Mouse (Mus musculus) MEL (cell line): ENCODE results near the gene Tmem115. TPM values are rescaled to one million over a fixed set of nuclear protein-coding genes. Genes with fewer than 3 reads are reported as not detected.

Experiments
- DNase-seq: peaks from one replicate; pipeline ENCODE4 v3.0.0; 2011; ENCODE audit warnings: low read depth, low spot score
- H3K27ac ChIP-seq: 2 replicates; pipeline ENCODE4 v1.5.1; 2012; ENCODE audit warnings: low read depth, mild to moderate bottlenecking, control low read depth, low read length, moderate library complexity; ENCODE audit not compliant: control insufficient read depth
- H3K27me3 ChIP-seq, 2 experiments: fragments of 150-350 bp in 1 of 2; sonication (generic) in 1 of 2; 2 replicates each; pipeline ENCODE4 v1.6.1; 2012; ENCODE audit warnings: low read length in 2 of 2, mild to moderate bottlenecking in 2 of 2, improper control_type of control experiment in 1 of 2, moderate library complexity in 1 of 2; ENCODE audit not compliant: insufficient read depth in 2 of 2, control insufficient read depth in 1 of 2
- H3K36me3 ChIP-seq, 2 experiments: 2 replicates each; pipeline ENCODE4 v1.6.1; 2012 to 2014; ENCODE audit warnings: low read length in 2 of 2, improper control_type of control experiment in 1 of 2, inconsistent platforms in 1 of 2, mild to moderate bottlenecking in 1 of 2; ENCODE audit not compliant: insufficient read depth in 2 of 2, control insufficient read depth in 1 of 2
- H3K4me1 ChIP-seq, 2 experiments: fragments of 150-350 bp in 1 of 2; sonication (generic) in 1 of 2; 2 replicates each; pipeline ENCODE4 v1.6.1; 2012; ENCODE audit warnings: low read length in 2 of 2, improper control_type of control experiment in 1 of 2, mild to moderate bottlenecking in 1 of 2; ENCODE audit not compliant: insufficient read depth in 2 of 2, control insufficient read depth in 1 of 2
- H3K4me3 ChIP-seq, 2 experiments: fragments of 150-350 bp in 1 of 2; sonication (generic) in 1 of 2; 2 replicates each; pipeline ENCODE4 v1.5.1; 2012; ENCODE audit warnings: low read depth in 2 of 2, low read length in 2 of 2, mild to moderate bottlenecking in 2 of 2, moderate library complexity in 2 of 2, control low read depth in 1 of 2, improper control_type of control experiment in 1 of 2; ENCODE audit not compliant: control insufficient read depth in 1 of 2, insufficient read depth in 1 of 2
- H3K79me2 ChIP-seq: 2 replicates; pipeline ENCODE4 v1.6.1; 2012; ENCODE audit warnings: mild to moderate bottlenecking, low read length, moderate library complexity; ENCODE audit not compliant: control insufficient read depth, poor library complexity, insufficient read depth
- H3K9ac ChIP-seq: 2 replicates; pipeline ENCODE4 v1.6.1; 2012; ENCODE audit warnings: low read depth, mild to moderate bottlenecking, control low read depth, low read length, moderate library complexity; ENCODE audit not compliant: control insufficient read depth, poor library complexity, severe bottlenecking
- H3K9me3 ChIP-seq: fragments of 150-350 bp; sonication (generic); replicated peaks from 2 replicates; pipeline ENCODE4 v1.6.1; 2012; ENCODE audit warnings: mild to moderate bottlenecking, low read length, improper control_type of control experiment, moderate library complexity; ENCODE audit not compliant: insufficient read depth
- BHLHE40 ChIP-seq: IDR thresholded peaks from 2 replicates; pipeline ENCODE4 v1.6.1; 2012; ENCODE audit warnings: low read depth, mild to moderate bottlenecking, inconsistent platforms, low read length, improper control_type of control experiment, borderline replicate concordance
- CHD2 ChIP-seq: IDR thresholded peaks from 2 replicates; pipeline ENCODE4 v1.6.1; 2011; ENCODE audit warnings: low read length, improper control_type of control experiment
- E2F4 ChIP-seq: IDR thresholded peaks from 2 replicates; pipeline ENCODE4 v1.6.1; 2011; ENCODE audit warnings: low read depth, low read length, improper control_type of control experiment, borderline replicate concordance
- EP300 ChIP-seq, 2 experiments: IDR thresholded peaks; 2 replicates each; pipeline ENCODE4 v1.6.1; 2011; ENCODE audit warnings: improper control_type of control experiment in 2 of 2, low read length in 2 of 2, low read depth in 1 of 2, mild to moderate bottlenecking in 1 of 2
- ETS1 ChIP-seq: IDR thresholded peaks from 2 replicates; pipeline ENCODE4 v1.6.1; 2012; ENCODE audit warnings: low read depth, mild to moderate bottlenecking, inconsistent platforms, low read length, improper control_type of control experiment, moderate library complexity
- GATA1 ChIP-seq: IDR thresholded peaks from 2 replicates; pipeline ENCODE4 v1.6.1; 2011; ENCODE audit warnings: low read depth, low read length, improper control_type of control experiment
- JUND ChIP-seq: IDR thresholded peaks from 2 replicates; pipeline ENCODE4 v1.6.1; 2011; ENCODE audit warnings: low read depth, mild to moderate bottlenecking, improper control_type of control experiment, low read length
- KAT2A ChIP-seq: conservative IDR thresholded peaks from 2 replicates; pipeline ENCODE4 v1.6.1; 2012; ENCODE audit warnings: low read depth, low read length, improper control_type of control experiment, inconsistent platforms
- MAFK ChIP-seq: IDR thresholded peaks from 2 replicates; pipeline ENCODE4 v1.6.1; 2011; ENCODE audit warnings: low read depth, mild to moderate bottlenecking, low read length, improper control_type of control experiment, borderline replicate concordance
- MAX ChIP-seq: IDR thresholded peaks from 2 replicates; pipeline ENCODE4 v1.6.1; 2011; ENCODE audit warnings: low read length, improper control_type of control experiment
- MAZ ChIP-seq: IDR thresholded peaks from 2 replicates; pipeline ENCODE4 v1.6.1; 2012; ENCODE audit warnings: low read depth, mild to moderate bottlenecking, inconsistent platforms, low read length, improper control_type of control experiment
- MXI1 ChIP-seq: IDR thresholded peaks from 2 replicates; pipeline ENCODE4 v1.6.1; 2011; ENCODE audit warnings: mild to moderate bottlenecking, low read depth, low read length, improper control_type of control experiment
- MYC ChIP-seq: IDR thresholded peaks from 2 replicates; pipeline ENCODE4 v1.6.1; 2011; ENCODE audit warnings: low read depth, mild to moderate bottlenecking, low read length, improper control_type of control experiment, moderate library complexity
- NELFE ChIP-seq: IDR thresholded peaks from 2 replicates; pipeline ENCODE4 v1.6.1; 2011; ENCODE audit warnings: low read depth, low read length, improper control_type of control experiment
- NRF1 ChIP-seq: IDR thresholded peaks from 2 replicates; pipeline ENCODE4 v1.6.1; 2014; ENCODE audit warnings: low read depth, mild to moderate bottlenecking, inconsistent platforms, low read length, improper control_type of control experiment, moderate library complexity; ENCODE audit not compliant: poor library complexity, insufficient read depth, severe bottlenecking
- POLR2A ChIP-seq, 2 experiments: IDR thresholded peaks; 2 replicates each; pipeline ENCODE4 v1.6.1; 2011 to 2012; ENCODE audit warnings: low read length in 2 of 2, mild to moderate bottlenecking in 2 of 2, control low read depth in 1 of 2, improper control_type of control experiment in 1 of 2, low read depth in 1 of 2, moderate library complexity in 1 of 2; ENCODE audit not compliant: control insufficient read depth in 1 of 2, insufficient read depth in 1 of 2, poor library complexity in 1 of 2
- POLR2AphosphoS5 ChIP-seq: IDR thresholded peaks from 2 replicates; pipeline ENCODE4 v1.6.1; 2012; ENCODE audit warnings: low read depth, borderline replicate concordance, mild to moderate bottlenecking, inconsistent platforms, low read length, moderate library complexity, mixed read lengths
- RAD21 ChIP-seq: IDR thresholded peaks from 2 replicates; pipeline ENCODE4 v1.6.1; 2011; ENCODE audit warnings: mild to moderate bottlenecking, low read depth, low read length, improper control_type of control experiment
- RCOR1 ChIP-seq: IDR thresholded peaks from 2 replicates; pipeline ENCODE4 v1.6.1; 2012; ENCODE audit warnings: low read depth, mild to moderate bottlenecking, inconsistent platforms, low read length, improper control_type of control experiment
- SIN3A ChIP-seq: IDR thresholded peaks from 2 replicates; pipeline ENCODE4 v1.6.1; 2012; ENCODE audit warnings: low read length, improper control_type of control experiment, inconsistent platforms
- TBP ChIP-seq: IDR thresholded peaks from 2 replicates; pipeline ENCODE4 v1.8.0; 2011; ENCODE audit warnings: low read depth, low read length, improper control_type of control experiment
- TCF12 ChIP-seq: IDR thresholded peaks from 2 replicates; pipeline ENCODE4 v1.6.1; 2014; ENCODE audit warnings: low read depth, mild to moderate bottlenecking, inconsistent platforms, low read length, improper control_type of control experiment, moderate library complexity
- UBTF ChIP-seq: IDR thresholded peaks from 2 replicates; pipeline ENCODE4 v1.6.1; 2012; ENCODE audit warnings: low read depth, mild to moderate bottlenecking, inconsistent platforms, low read length, improper control_type of control experiment, moderate library complexity, borderline replicate concordance; ENCODE audit not compliant: insufficient read depth
- USF1 ChIP-seq: IDR thresholded peaks from 2 replicates; pipeline ENCODE4 v1.6.1; 2014; ENCODE audit warnings: low read depth, mild to moderate bottlenecking, inconsistent platforms, low read length, improper control_type of control experiment, moderate library complexity
- ZMIZ1 ChIP-seq: IDR thresholded peaks from 2 replicates; pipeline ENCODE4 v1.6.1; 2012; ENCODE audit warnings: low read depth, mild to moderate bottlenecking, inconsistent platforms, low read length, improper control_type of control experiment, moderate library complexity
- ZNF384 ChIP-seq: IDR thresholded peaks from 2 replicates; pipeline ENCODE4 v1.6.1; 2012; ENCODE audit warnings: low read depth, mild to moderate bottlenecking, inconsistent platforms, low read length, improper control_type of control experiment
- polyA plus RNA-seq, 2 experiments: library from polyadenylated mRNA; stranded (reverse) in 1 of 2; unstranded in 1 of 2; fragments of >175 nt in 1 of 2; fragments of >200 nt in 1 of 2; gene quantifications; 2 replicates each; pipeline versions ENCODE4 v1.2.1 to v1.2.4; 2012; ENCODE audit warnings: low replicate concordance in 2 of 2, low read depth in 1 of 2; ENCODE audit not compliant: insufficient read length in 2 of 2, insufficient read depth in 1 of 2, missing spikeins in 1 of 2
- total RNA-seq: library from RNA; depleted of rRNA; stranded (reverse); fragments of 300-350 nt; gene quantifications from 2 replicates; pipeline ENCODE4 v1.2.3, GENCODE M21; 2012

The Tmem115 gene
- total and polyA plus RNA-seq, 3 experiments = 34.6 to 39.3 TPM; not detected in 1

DNA sequence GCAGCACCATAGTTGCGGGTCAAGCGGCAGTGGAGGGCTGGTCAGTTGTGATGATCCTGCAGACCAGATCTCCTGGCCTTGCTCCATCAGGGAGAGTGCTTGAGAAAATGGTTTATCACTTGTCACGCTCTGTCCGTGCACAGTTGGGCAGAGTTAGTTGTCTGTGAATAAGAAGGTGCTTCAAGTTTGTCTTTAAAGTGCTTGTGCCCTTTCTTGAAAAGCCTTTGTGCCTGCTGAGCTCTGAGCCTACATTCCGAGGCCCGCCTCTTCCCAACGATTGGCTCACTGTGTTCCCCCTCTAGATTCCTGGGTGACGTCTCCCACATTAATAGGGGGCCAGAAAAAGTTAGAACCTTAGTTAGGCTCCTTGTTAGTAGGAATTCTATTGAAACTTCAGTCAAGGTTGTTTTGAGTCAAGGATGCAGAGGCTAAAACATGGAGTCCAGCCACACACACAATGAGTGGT lies 18.2 kb downstream of the Tmem115 start:
- peak; percentile 37 for TF ChIP-seq NELFE
- TF ChIP-seq SIN3A = peak; percentile 42; the same call in 1 of the 2 replicates
- peak in 1 of 2 experiments; percentile 28; a peak in 1 of 4 replicates for TF ChIP-seq POLR2A (IDR thresholded peaks at IDR 0.05; ENCODE audit: control insufficient read depth in 1 of 2, insufficient read depth in 1 of 2, low read depth in 1 of 2, low read length in 2 of 2, poor library complexity in 1 of 2)
- TF ChIP-seq MAX = no peak
- no peak for TF ChIP-seq BHLHE40
- TF ChIP-seq RCOR1 = no peak
- peak in 1 of 2 experiments; percentile 27; a peak in 1 of 4 replicates for TF ChIP-seq EP300 (IDR thresholded peaks at IDR 0.05; ENCODE audit: low read depth in 1 of 2, low read length in 2 of 2)
- no peak for TF ChIP-seq UBTF
- TF ChIP-seq USF1 = no peak
- TF ChIP-seq MXI1 = peak; percentile 65
- no peak for TF ChIP-seq GATA1
- no peak for TF ChIP-seq POLR2AphosphoS5
- Histone ChIP-seq H3K27ac (peak overlapping the region; percentile 11; the same call in 1 of the 2 replicates), H3K4me1 (peaks cover 10 to 33% of the 10 kb centered on the region in 2 experiments), H3K27me3 (no peaks in the 10 kb centered on the region), H3K9ac (peak overlapping the region; percentile 67), H3K79me2 (peaks cover 30% of the 10 kb centered on the region), H3K9me3 (no peaks in the 10 kb centered on the region), H3K4me3 (peak overlapping the region; percentile 47 to 55), H3K36me3 (peaks cover 2 to 27% of the 10 kb centered on the region in 2 experiments; a peak in 3 of 4 replicates)
- peak; percentile 74 for DNase-seq

DNA sequence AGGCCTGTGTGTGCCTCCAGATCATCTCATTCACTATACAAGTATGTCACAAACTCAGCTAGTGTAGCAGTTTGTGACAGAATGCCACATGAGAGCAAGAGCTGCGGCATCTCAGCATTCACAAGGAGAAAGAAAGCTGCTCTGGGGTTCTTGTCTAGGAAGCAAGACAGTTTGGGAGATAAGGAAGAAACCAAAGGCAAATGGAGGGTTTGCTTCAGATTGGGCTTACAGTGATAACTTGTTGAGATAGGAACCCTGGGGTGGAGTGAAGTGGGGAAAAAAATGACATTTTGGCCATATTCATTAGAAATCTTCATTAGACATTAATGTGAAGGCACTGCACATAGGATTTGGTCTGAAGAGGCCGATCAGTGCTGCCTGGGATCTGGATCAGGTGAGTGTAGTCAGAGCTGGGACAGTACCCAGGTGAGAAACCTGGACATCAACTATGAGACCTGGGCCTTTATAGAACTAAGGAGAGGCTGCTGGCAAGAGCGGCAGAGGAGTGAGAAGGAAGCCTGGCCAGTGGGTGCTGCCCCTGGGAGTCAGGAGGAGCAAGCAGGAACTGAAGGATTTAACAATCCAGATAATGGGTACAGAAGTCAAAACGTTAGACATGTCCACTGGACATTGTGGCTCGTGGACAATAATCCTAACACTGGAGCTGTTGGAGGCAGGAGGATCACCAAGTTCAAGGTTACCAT lies 19.1 kb downstream of the Tmem115 start:
- DNase-seq = peak; percentile 54
- Histone ChIP-seq H3K27ac (peak overlapping the region; percentile 11; the same call in 1 of the 2 replicates), H3K36me3 (peaks cover 3 to 29% of the 10 kb centered on the region in 2 experiments; a peak in 3 of 4 replicates), H3K4me1 (peaks cover 10 to 33% of the 10 kb centered on the region in 2 experiments), H3K27me3 (no peaks in the 10 kb centered on the region), H3K9me3 (no peaks in the 10 kb centered on the region), H3K9ac (peak overlapping the region; percentile 85), H3K79me2 (peaks cover 35% of the 10 kb centered on the region), H3K4me3 (peak overlapping the region; percentile 65 to 82)
- TF ChIP-seq RCOR1 = peak; percentile 98
- peak; percentile 36; the same call in 1 of the 2 replicates for TF ChIP-seq MAZ
- peak; percentile 54; the same call in 1 of the 2 replicates for TF ChIP-seq MXI1
- TF ChIP-seq ETS1 = 0 out of 2 replicates have a peak, but pooled peaks have one; percentile 25
- no peak for TF ChIP-seq POLR2A (IDR thresholded peaks at IDR 0.05; ENCODE audit: control insufficient read depth in 1 of 2, insufficient read depth in 1 of 2, low read depth in 1 of 2, low read length in 2 of 2, poor library complexity in 1 of 2)
- TF ChIP-seq CHD2 = no peak
- TF ChIP-seq MAX = no peak
- no peak for TF ChIP-seq TCF12
- no peak for TF ChIP-seq JUND
- no peak for TF ChIP-seq NRF1
- no peak for TF ChIP-seq KAT2A
- TF ChIP-seq EP300 (IDR thresholded peaks at IDR 0.05; ENCODE audit: low read depth in 1 of 2, low read length in 2 of 2) = peak in 1 of 2 experiments; percentile 49; a peak in 2 of 4 replicates
- no peak for TF ChIP-seq RAD21
- no peak for TF ChIP-seq ZMIZ1
- no peak for TF ChIP-seq USF1
- peak; percentile 54 for TF ChIP-seq GATA1
- 0 out of 2 replicates have a peak, but pooled peaks have one; percentile 10 for TF ChIP-seq TBP
- TF ChIP-seq MAFK = no peak
- TF ChIP-seq BHLHE40 = no peak; the same call in 1 of the 2 replicates
- TF ChIP-seq MYC = no peak
- TF ChIP-seq ZNF384 = peak; percentile 54; the same call in 1 of the 2 replicates
- no peak for TF ChIP-seq E2F4
